Mouse (Mus musculus) skeletal muscle tissue, adult 2 months (tissue): ENCODE data around the gene Gm19345.

Experiments used
- DNase-seq: peaks from one replicate; pipeline ENCODE4 v3.0.0-alpha.2; 2012; ENCODE audit warnings: low read depth, low spot score

Gm19345 gene

GRCm38 (mm10) chr7:19871137-19871621, 19.4 kb downstream of the Gm19345 start:
- DNase-seq, result peak; percentile 25

- no peak for DNase-seq
These were observed 20.3 kb downstream of the Gm19345 start for GRCm38 (mm10) chr7:19871943-19872601.

- no peak for DNase-seq
These were observed 24.3 kb downstream of the Gm19345 start for GRCm38 (mm10) chr7:19875948-19876682.

- DNase-seq, result peak; percentile 29
These were observed 25.1 kb downstream of the Gm19345 start for GRCm38 (mm10) chr7:19876781-19877425.

- no peak for DNase-seq
These were observed 29.0 kb downstream of the Gm19345 start for GRCm38 (mm10) chr7:19880754-19881153.

GRCm38 (mm10) chr7:19887849-19888248, 36.0 kb downstream of the Gm19345 start, which contains the start of gene Ceacam19:
Gene Ceacam19, minus strand, starts transcription at chr7:19887965.
- no peak for DNase-seq

- DNase-seq, result no peak
These were observed 38.1 kb downstream of the Gm19345 start for GRCm38 (mm10) chr7:19889881-19890280.
